Mouse (Mus musculus) MN1 (cell line): ENCODE measurements around the gene Zfp967.
"Not testable (repeated sequence)": the region's sequence is repeated elsewhere in the genome, so short reads cannot be mapped to it uniquely, and the experiment has no call there.

Experiments used
- DNase-seq: peaks from one replicate; pipeline ENCODE4 v3.0.0-alpha.2; 2016; ENCODE audit warnings: low spot score

The Zfp967 gene

DNA sequence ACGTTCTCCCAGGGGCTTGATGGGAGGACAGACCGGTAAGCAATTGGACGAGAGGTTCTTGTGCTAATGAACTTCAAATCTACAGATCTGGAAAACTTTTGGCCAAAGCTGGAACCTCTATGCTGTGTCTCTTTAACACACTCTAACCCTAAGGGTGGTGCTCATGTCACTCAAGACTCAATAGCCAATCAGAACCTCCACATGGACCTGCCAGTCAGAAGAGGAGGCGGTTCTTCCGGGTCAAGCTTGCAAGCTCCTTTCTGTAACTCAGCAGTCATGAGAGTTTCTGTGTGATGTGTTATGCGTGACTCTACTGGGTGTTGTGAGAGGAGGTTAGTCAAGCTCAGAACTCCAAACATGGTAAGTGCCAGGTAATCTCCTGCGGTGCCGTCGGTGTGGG, at the start of gene Zfp967:
Gene Zfp967 (plus strand): TSS at position 301 of the 400 bp plus-strand sequence.
- DNase-seq = not testable (repeated sequence)

DNA sequence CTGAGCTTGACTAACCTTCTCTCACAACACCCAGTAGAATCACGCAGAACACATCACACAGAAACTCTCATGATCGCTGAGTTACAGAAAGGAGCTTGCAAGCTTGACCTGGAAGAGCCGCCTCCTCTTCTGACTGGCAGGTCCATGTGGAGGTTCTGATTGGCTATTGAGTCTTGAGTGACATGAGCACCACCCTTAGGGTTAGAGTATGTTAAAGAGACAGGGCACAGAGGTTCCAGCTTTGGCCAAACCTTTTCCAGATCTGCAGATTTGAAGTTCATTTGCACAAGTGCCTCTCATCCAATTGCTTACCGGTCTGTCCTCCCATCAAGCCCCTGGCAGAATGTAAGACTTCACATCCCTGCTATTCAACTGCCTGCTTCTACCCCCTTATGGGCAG, 34.2 kb upstream of the Zfp967 start, which contains the start of gene Gm14434:
Gene Gm14434 (minus strand): TSS at position 101 of the 400 bp plus-strand sequence.
- DNase-seq = not testable (repeated sequence)
